Mouse (Mus musculus) bone marrow, adult 2 months (tissue): ENCODE data around the gene Ttc13.

Source experiments
- CTCF ChIP-seq: fragments of 200-500 bp; IDR thresholded peaks from 2 replicates; pipeline ENCODE4 v1.5.1; 2011; ENCODE audit warnings: low read length, control low read depth; ENCODE audit not compliant: control insufficient read depth, insufficient read depth
- POLR2A ChIP-seq: fragments of 200-500 bp; IDR thresholded peaks from 2 replicates; pipeline ENCODE4 v1.6.1; 2011; ENCODE audit warnings: low read depth, mild to moderate bottlenecking, control low read depth, low read length, borderline replicate concordance; ENCODE audit not compliant: control insufficient read depth

- TF ChIP-seq POLR2A (no peak), CTCF (no peak)
These were observed 80.2 kb downstream of the Ttc13 start for GRCm38 (mm10) chr8:124641599-124641998.
